Mouse (Mus musculus) heart, adult 2 months (tissue): ENCODE measurements around the gene Nat8. TPM values are rescaled to one million over a fixed set of nuclear protein-coding genes. Genes with fewer than 3 reads are reported as not detected.
A peak's percentile ranks its signal among the peaks of the same experiment; 100 is the strongest.
"Not testable (repeated sequence)": the region's sequence is repeated elsewhere in the genome, so short reads cannot be mapped to it uniquely, and the experiment has no call there.

Experiments
- DNase-seq, 2 experiments: peaks; one replicate each; pipeline ENCODE4 v3.0.0; 2021
- H3K27ac ChIP-seq: fragments of 200-600 bp; 2 replicates; pipeline ENCODE4 v1.8.1; 2022
- H3K27me3 ChIP-seq: fragments of 200-500 bp; 2 replicates; pipeline ENCODE4 v1.6.1; 2012; ENCODE audit warnings: mild to moderate bottlenecking, low read length, inconsistent platforms, mixed read lengths; ENCODE audit not compliant: control insufficient read depth, insufficient read depth
- H3K36me3 ChIP-seq: fragments of 200-500 bp; 2 replicates; pipeline ENCODE4 v1.6.1; 2012; ENCODE audit warnings: low read length, inconsistent platforms; ENCODE audit not compliant: control insufficient read depth, insufficient read depth
- H3K4me1 ChIP-seq: fragments of 200-500 bp; 2 replicates; pipeline ENCODE4 v1.6.1; 2011; ENCODE audit warnings: low read length; ENCODE audit not compliant: control insufficient read depth, insufficient read depth
- H3K4me3 ChIP-seq: fragments of 200-600 bp; 2 replicates; pipeline ENCODE4 v1.8.1; 2022
- H3K79me2 ChIP-seq: fragments of 200-500 bp; replicated peaks from 2 replicates; pipeline ENCODE4 v1.6.1; 2012; ENCODE audit warnings: mild to moderate bottlenecking, inconsistent platforms, low read length, moderate library complexity, mixed read lengths; ENCODE audit not compliant: control insufficient read depth, insufficient read depth
- H3K9ac ChIP-seq: fragments of 200-500 bp; 2 replicates; pipeline ENCODE4 v1.6.1; 2012; ENCODE audit warnings: low read depth, mild to moderate bottlenecking, control low read depth, inconsistent platforms, low read length, mixed read lengths
- CTCF ChIP-seq: fragments of 200-600 bp; IDR thresholded peaks from 2 replicates; pipeline ENCODE4 v1.8.1; 2022; ENCODE audit warnings: antibody characterized with exemption, mild to moderate bottlenecking, moderate library complexity
- EP300 ChIP-seq: fragments of 200-500 bp; IDR thresholded peaks from 2 replicates; pipeline ENCODE4 v1.6.1; 2011; ENCODE audit warnings: low read depth, low read length, control low read depth; ENCODE audit not compliant: insufficient read depth
- POLR2A ChIP-seq: fragments of 200-500 bp; IDR thresholded peaks from 2 replicates; pipeline ENCODE4 v1.6.1; 2011; ENCODE audit warnings: mild to moderate bottlenecking, low read depth, low read length, control low read depth; ENCODE audit not compliant: insufficient read depth
- WGBS: fragments of 180-500 bp; shearing (Covaris S2); methylation state at CpG from one replicate; pipeline ENCODE4 v1.1.7; 2018; 5-methylcytosine and 5-hydroxymethylcytosine counted together
- intact Hi-C: fragments of 180-260 bp; cut with DNase I; formaldehyde crosslinking; loops from one replicate; pipeline ENCODE4 v1.15.1; 2025
- long read RNA-seq: library from polyadenylated mRNA; stranded (forward); transcript quantifications from one replicate; pipeline ENCODE4 v2.0.0, GENCODE M21; 2021
- polyA plus RNA-seq: library from polyadenylated mRNA; depleted of rRNA; stranded (reverse); fragments of >200 nt; gene quantifications from 2 replicates; pipeline ENCODE4 v1.2.3, GENCODE M21; 2012; rRNA removed
- total RNA-seq, 2 experiments: library from RNA; stranded (reverse); gene quantifications; 2 replicates each; pipeline ENCODE4 v1.2.3; 2021

Nat8 gene
- total RNA-seq (not detected), polyA plus RNA-seq (not detected in 2 replicates)
- long read RNA-seq: 0 reads

DNA sequence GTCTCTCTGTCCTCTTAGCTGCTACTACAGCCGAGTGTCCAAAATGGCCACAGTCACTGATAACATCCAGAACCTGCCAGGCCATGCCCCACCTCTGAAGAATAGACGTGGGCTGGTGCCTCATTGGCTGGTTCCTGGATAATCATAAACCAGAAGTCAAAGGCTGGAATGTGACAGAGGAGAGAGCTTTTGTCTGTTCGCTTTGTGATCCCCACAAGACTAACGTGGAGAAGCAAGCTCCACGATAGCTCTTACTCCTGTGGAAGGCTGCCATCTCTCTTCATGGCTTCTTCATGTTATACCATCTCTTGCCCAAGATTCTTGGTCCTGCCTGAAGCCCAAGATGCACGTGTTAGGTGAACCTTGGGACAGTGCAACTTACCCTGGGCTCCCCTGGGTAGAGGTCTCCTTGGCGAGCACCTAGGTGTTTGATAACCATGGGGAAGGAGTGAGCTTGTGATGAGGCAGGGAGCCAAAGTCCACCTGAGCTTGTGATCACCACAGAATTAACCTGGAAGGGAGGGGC lies at the start of gene Nat8:
Gene Nat8 (minus strand): TSS at position 287 of the 526 bp plus-strand sequence.
- TF ChIP-seq CTCF (no peak), POLR2A (no peak), EP300 (no peak)
- 67% methylated on average over 7 of the region's 7 CpGs for WGBS
- no peaks in the 10 kb centered on the region for H3K36me3 ChIP-seq
- no peak within 1 kb of the TSS for H3K27ac ChIP-seq
- intact Hi-C loops: loop anchor here (5.0 kb wide), 1 partner anchor 65 kb away; no protein-coding TSS in a partner anchor
- H3K79me2 ChIP-seq: no peaks in the 10 kb centered on the region
- peaks cover 3% of the 10 kb centered on the region; the same call in 1 of the 2 replicates for H3K4me1 ChIP-seq
- no peaks in the 10 kb centered on the region for H3K27me3 ChIP-seq
- no peak within 1 kb of the TSS for H3K4me3 ChIP-seq
- no peak within 1 kb of the TSS for H3K9ac ChIP-seq
- no peak for DNase-seq

DNA sequence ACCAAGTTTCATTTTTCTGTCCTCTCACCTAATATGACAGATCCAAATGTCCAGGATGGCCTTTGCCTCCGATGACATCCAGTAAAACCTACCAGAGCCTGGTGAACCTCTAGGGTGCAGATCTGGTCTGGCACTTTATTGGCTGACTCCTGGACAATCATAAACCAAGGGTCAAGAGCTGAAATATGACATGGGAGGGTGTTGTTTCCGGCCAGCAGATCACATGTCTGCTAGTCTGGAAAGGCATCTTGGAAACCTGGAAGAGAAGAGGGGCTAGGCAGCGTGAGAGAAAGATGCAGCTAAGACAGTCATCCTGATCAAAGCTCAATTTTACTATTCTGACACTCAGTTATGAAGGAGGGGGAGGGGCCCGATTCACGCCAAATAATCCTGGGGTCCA lies 37.1 kb upstream of the Nat8 start, which contains the start of gene Nat8f2:
Gene Nat8f2 (minus strand): TSS at position 153 of the 400 bp plus-strand sequence.
- WGBS: 84% methylated on average over 5 of the region's 5 CpGs
- H3K79me2 ChIP-seq, H3K27me3 ChIP-seq, H3K36me3 ChIP-seq, intact Hi-C loops, DNase-seq, H3K4me3 ChIP-seq, H3K9ac ChIP-seq, H3K27ac ChIP-seq, H3K4me1 ChIP-seq: not testable (repeated sequence)

DNA sequence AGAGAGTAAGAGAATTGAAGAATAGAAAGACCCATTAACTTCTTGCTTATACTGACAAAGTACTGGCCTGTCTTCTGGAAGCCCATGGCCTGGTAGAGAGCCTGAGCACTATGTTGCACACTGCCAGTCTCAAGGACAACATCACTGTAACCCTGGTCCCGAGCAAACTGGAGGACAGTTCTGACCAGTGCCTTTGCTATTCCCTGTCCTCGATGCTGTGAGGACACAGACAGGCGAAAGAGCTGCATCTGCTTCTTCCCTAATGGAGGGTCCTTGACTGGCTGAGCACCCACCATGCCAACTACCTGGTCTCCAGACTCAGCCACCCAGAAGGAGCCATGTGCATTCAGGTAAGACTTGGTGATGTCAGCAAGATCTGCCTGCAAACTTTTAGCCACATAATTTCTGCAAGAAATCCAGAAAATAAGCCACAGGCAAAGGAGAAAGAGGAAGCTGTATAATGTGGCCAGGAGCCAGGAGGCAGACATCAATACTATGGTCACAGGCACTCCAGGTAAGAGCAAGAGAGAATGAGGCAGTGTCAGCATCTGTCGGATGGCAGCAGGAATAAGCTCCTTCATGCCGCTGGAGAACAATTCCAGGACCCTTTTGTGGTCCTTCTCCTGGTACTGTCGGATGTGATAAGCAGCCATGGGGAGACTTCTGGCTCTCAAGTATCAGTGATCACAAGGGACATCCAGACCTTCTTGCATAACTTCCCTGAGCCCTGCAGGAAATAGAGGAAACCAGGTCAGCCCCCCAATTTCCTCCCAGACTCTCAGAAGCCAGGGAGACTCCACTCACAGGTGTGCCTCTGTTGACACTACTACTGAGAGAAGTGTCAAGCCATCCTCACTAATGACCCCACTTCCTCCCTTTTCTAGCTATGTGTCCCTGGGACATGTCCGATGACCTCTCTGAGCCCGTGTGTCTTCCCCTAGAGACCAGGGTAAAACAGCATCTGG lies 36.1 kb upstream of the Nat8 start:
- Histone ChIP-seq H3K4me3 (no peak overlapping the region), H3K4me1 (no peaks in the 10 kb centered on the region), H3K79me2 (no peaks in the 10 kb centered on the region), H3K9ac (no peak overlapping the region), H3K27ac (no peak overlapping the region), H3K36me3 (no peaks in the 10 kb centered on the region), H3K27me3 (no peaks in the 10 kb centered on the region)
- no peak for DNase-seq
- TF ChIP-seq EP300 (no peak), POLR2A (no peak), CTCF (no peak)
- intact Hi-C loops: no loop called here
- 53% methylated on average over 8 of the region's 8 CpGs for WGBS

DNA sequence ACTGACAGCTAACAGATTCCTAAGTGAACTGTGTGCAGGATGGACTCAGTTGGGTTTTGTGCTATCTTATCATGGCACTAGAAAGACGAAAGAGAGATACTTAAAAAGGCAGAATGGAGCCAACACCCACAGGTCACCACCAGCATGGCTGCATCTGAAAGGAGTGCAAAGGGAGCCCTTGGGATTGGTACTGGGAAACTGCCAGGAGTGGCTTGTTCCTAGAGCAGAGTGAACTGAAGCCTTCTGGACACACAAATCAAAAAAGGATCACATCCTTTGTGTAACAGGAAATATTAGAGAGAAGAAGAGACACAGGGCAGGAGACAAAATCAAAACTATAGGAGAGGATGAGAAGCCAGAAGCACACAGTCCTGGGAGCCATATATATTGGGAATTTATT lies 35.1 kb upstream of the Nat8 start:
- H3K79me2 ChIP-seq, H3K4me1 ChIP-seq, H3K27ac ChIP-seq, H3K27me3 ChIP-seq, H3K36me3 ChIP-seq, intact Hi-C loops, DNase-seq, H3K9ac ChIP-seq, H3K4me3 ChIP-seq: not testable (repeated sequence)
- WGBS: 53% methylated on average over 1 of the region's 1 CpGs

DNA sequence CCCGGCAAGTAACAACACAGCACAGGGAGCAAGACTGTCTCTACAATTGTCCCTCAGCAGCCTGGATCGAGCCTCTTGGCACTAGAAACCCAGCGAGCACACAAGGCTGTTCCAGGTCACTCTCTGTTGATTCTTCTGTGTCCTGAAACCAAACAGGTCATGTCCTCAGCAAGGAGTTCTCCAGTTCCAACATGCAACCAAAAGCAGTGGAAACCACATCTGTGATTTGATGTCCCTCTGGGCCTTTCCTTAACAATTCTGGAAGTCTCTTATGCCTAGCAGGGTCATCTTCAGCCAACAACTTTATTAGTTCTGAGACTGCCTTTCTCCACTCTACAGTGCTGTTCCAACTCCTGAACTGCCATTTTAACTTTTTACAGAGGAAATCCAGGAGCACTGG lies 34.3 kb upstream of the Nat8 start:
- H3K9ac ChIP-seq, H3K27me3 ChIP-seq, intact Hi-C loops, H3K36me3 ChIP-seq, H3K4me1 ChIP-seq, DNase-seq, H3K27ac ChIP-seq, H3K4me3 ChIP-seq, H3K79me2 ChIP-seq: not testable (repeated sequence)
- WGBS: 62% methylated on average over 3 of the region's 3 CpGs

DNA sequence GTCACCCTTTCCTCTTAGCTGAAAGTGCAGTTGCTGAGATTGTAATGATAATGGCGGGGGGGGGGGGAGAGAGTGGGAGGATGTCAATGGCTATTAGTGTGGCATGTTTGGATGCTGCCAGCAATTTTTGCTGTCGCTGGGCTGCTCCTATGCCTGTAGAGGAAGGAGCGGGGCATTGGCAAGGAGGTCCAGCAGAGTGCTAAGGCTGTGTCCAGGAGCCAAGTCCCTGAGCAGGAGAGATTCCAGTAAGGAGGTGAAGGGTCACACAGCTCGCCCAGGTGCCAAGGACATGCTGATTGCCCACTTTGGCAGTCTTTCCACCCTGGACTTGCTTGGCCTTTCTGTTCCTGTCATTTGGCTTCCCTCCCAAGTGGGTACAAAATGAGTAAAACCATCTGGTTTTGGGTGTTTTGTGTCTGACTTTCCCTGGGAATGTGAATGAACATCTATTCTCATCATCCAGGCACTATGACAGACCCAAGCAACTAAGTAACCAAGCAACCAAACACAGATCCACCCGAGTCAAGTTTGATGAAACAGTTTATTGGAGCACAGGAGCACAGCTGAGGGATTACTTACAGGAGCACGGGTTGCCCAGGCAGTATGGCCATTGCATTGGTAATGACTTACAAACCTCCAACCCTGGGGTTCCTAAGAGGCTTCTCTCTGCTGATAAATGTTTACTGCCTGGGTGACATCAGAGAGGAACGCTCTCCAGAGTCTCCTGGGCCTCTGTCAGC lies 33.2 kb upstream of the Nat8 start:
- H3K9ac ChIP-seq, H3K4me3 ChIP-seq, H3K27me3 ChIP-seq, intact Hi-C loops, H3K36me3 ChIP-seq, H3K4me1 ChIP-seq, H3K79me2 ChIP-seq, H3K27ac ChIP-seq: not testable (repeated sequence)
- peak in 1 of 2 experiments; percentile 23 for DNase-seq
- WGBS: 67% methylated on average over 6 of the region's 7 CpGs
